Mouse (Mus musculus): ENCODE data around the gene Sox30.

GRCm38 (mm10) chr11:46029485-46029884 lies 49.4 kb downstream of the Sox30 start:
- TF ChIP-seq CTCF (IDR thresholded peaks at IDR 0.05; ENCODE audit: extremely low read depth, insufficient read length, insufficient replicate concordance, low read depth, low read length), result no peak
- TF ChIP-seq POLR2A (IDR thresholded peaks at IDR 0.05; ENCODE audit: low read depth, low read length), result no peak

Data from small intestine, adult 2 months (tissue).